Mouse (Mus musculus): Measurements from ENCODE around the gene Mfsd4a. TPM values are rescaled to one million over a fixed set of nuclear protein-coding genes. Genes with fewer than 3 reads are reported as not detected.

Mfsd4a gene
- total RNA-seq, 2 experiments from 2014 or later, result 42.8 to 50.7 TPM

GRCm38 (mm10) chr1:131993169-131994040 lies 74.5 kb downstream of the Mfsd4a start:
- no peak for DNase-seq (ENCODE audit: low spot score in 2 of 2)

- DNase-seq (ENCODE audit: low spot score in 2 of 2), result no peak
Observed at GRCm38 (mm10) chr1:131992561-131993001, 75.3 kb downstream of the Mfsd4a start.

- DNase-seq (ENCODE audit: low spot score in 2 of 2), result no peak
Observed at GRCm38 (mm10) chr1:131990083-131990760, 77.6 kb downstream of the Mfsd4a start.

GRCm38 (mm10) chr1:131989476-131989875 lies 78.4 kb downstream of the Mfsd4a start:
- DNase-seq (ENCODE audit: low spot score in 2 of 2), result no peak

- DNase-seq (ENCODE audit: low spot score in 2 of 2), result no peak
Observed at GRCm38 (mm10) chr1:131987432-131987831, 80.4 kb downstream of the Mfsd4a start.

- no peak for DNase-seq (ENCODE audit: low spot score in 2 of 2)
Observed at GRCm38 (mm10) chr1:131983806-131984205, 84.1 kb downstream of the Mfsd4a start.

- DNase-seq (ENCODE audit: low spot score in 2 of 2), result peak; percentile 72 to 77
Observed at GRCm38 (mm10) chr1:131982907-131983306, 85.0 kb downstream of the Mfsd4a start.

GRCm38 (mm10) chr1:131981378-131982013 lies 86.4 kb downstream of the Mfsd4a start:
- DNase-seq (ENCODE audit: low spot score in 2 of 2), result peak; percentile 64 to 80

GRCm38 (mm10) chr1:131980471-131980870 lies 87.4 kb downstream of the Mfsd4a start:
- DNase-seq (ENCODE audit: low spot score in 2 of 2), result no peak

GRCm38 (mm10) chr1:131976886-131977285 lies 91.0 kb downstream of the Mfsd4a start:
- DNase-seq (ENCODE audit: low spot score in 2 of 2), result no peak

GRCm38 (mm10) chr1:131973991-131974390 lies 93.9 kb downstream of the Mfsd4a start:
- no peak for DNase-seq (ENCODE audit: low spot score in 2 of 2)

Other genes starting within 250 kb of the Mfsd4a start
- 10 to 100 TPM; 69.0 to 70.9 TPM for gene Slc41a1, start 240.6 kb downstream of the Mfsd4a start, total RNA-seq (2021)
- gene Rab29, start 200.8 kb downstream of the Mfsd4a start, total RNA-seq (2021), result 1 to 10 TPM; 7.7 to 9.4 TPM
- 100 to 1,000 TPM; 154 to 165 TPM for gene Nucks1, start 157.5 kb downstream of the Mfsd4a start, total RNA-seq (2021)
- gene Slc45a3, start 105.1 kb downstream of the Mfsd4a start, total RNA-seq (2021), result 1 to 10 TPM; 2.0 to 2.6 TPM
- 10 to 100 TPM; 59.1 to 60.4 TPM for gene Elk4, start 60.5 kb downstream of the Mfsd4a start, total RNA-seq (2021)
- gene Cdk18, start 71.6 kb upstream of the Mfsd4a start, total RNA-seq (2021), result 10 to 100 TPM; 21.2 to 21.9 TPM
- gene Lemd1, start 123.4 kb upstream of the Mfsd4a start, total RNA-seq (2021), result 1 to 10 TPM; 1.4 to 1.8 TPM
- gene AC124108.1, start 123.4 kb upstream of the Mfsd4a start, total RNA-seq (2021), result under 1 TPM; 0.91 to 0.97 TPM
- not detected for gene Gm10188, start 161.7 kb upstream of the Mfsd4a start, total RNA-seq (2021)
- gene Klhdc8a, start 230.6 kb upstream of the Mfsd4a start, total RNA-seq (2021), result 1 to 10 TPM; 5.7 to 6.8 TPM
- 1 to 10 TPM; 1.7 to 2.8 TPM for gene Nuak2, start 248.1 kb upstream of the Mfsd4a start, total RNA-seq (2021)